Mouse (Mus musculus) midbrain, embryonic 12.5 days (tissue): Measurements from ENCODE around the gene Frmd4a. TPM values are rescaled to one million over a fixed set of nuclear protein-coding genes. Genes with fewer than 3 reads are reported as not detected.

Experiments used
- ATAC-seq: fragments of 200-750 bp; cut with Nextera tagmentation; 2 replicates; pipeline ENCODE4 v1.8.0; 2017; ENCODE audit warnings: low read depth, moderate TSS enrichment, moderate library complexity; ENCODE audit not compliant: low FRiP score
- H3K27ac ChIP-seq: fragments of 300-500 bp; sonication (generic); replicated peaks from 2 replicates; pipeline ENCODE4 v1.5.1; 2016; ENCODE audit warnings: mild to moderate bottlenecking
- H3K27me3 ChIP-seq: fragments of 300-500 bp; sonication (generic); 2 replicates; pipeline ENCODE4 v1.6.1; 2016; ENCODE audit warnings: mild to moderate bottlenecking
- H3K36me3 ChIP-seq: fragments of 300-500 bp; sonication (generic); 2 replicates; pipeline ENCODE4 v1.6.1; 2016
- H3K4me1 ChIP-seq: fragments of 300-500 bp; sonication (generic); 2 replicates; pipeline ENCODE4 v1.6.1; 2016
- H3K4me2 ChIP-seq: fragments of 300-500 bp; sonication (generic); replicated peaks from 2 replicates; pipeline ENCODE4 v1.6.1; 2016; ENCODE audit warnings: mild to moderate bottlenecking, moderate library complexity
- H3K4me3 ChIP-seq: fragments of 300-500 bp; sonication (generic); 2 replicates; pipeline ENCODE4 v1.5.1; 2016; ENCODE audit warnings: mild to moderate bottlenecking
- H3K9ac ChIP-seq: fragments of 300-500 bp; sonication (generic); replicated peaks from 2 replicates; pipeline ENCODE4 v1.6.1; 2016; ENCODE audit warnings: mild to moderate bottlenecking, moderate library complexity
- H3K9me3 ChIP-seq: fragments of 300-500 bp; sonication (generic); 2 replicates; pipeline ENCODE4 v1.6.1; 2016; ENCODE audit warnings: mild to moderate bottlenecking
- WGBS: fragments of 180-500 bp; shearing (Covaris S2); methylation state at CpG from one replicate; pipeline ENCODE4 v1.1.7; 2016; 5-methylcytosine and 5-hydroxymethylcytosine counted together
- polyA plus RNA-seq: library from polyadenylated mRNA; unstranded; fragments of >200 nt; fragmentation: Nextera tagmentation; extraction: Ambion mirVana; gene quantifications from 2 replicates; pipeline ENCODE4 v1.2.1, GENCODE M21; 2016

The Frmd4a gene
- polyA plus RNA-seq = 52.8 and 56.3 TPM in 2 replicates

- Histone ChIP-seq H3K27ac (peak within 1 kb of the TSS; percentile 69), H3K4me2 (peak within 1 kb of the TSS; percentile 43), H3K9ac (no peak within 1 kb of the TSS; the same call in 1 of the 2 replicates), H3K4me3 (peak within 1 kb of the TSS; percentile 15; the same call in 1 of the 2 replicates), H3K36me3 (no peaks in the 10 kb centered on the region), H3K27me3 (no peaks in the 10 kb centered on the region), H3K9me3 (no peaks in the 10 kb centered on the region), H3K4me1 (peaks cover 19% of the 10 kb centered on the region; the same call in 1 of the 2 replicates)
- 0 out of 2 replicates have a peak, but pooled peaks have one; percentile 3 for ATAC-seq
- 57% methylated on average over 8 of the region's 8 CpGs for WGBS
Observed at GRCm38 (mm10) chr2:4017528-4018288, at the start of gene Frmd4a. TSS of gene Frmd4a (plus strand) at chr2:4017717.

- WGBS = 84% methylated on average over 7 of the region's 7 CpGs
- Histone ChIP-seq H3K4me2 (no peak overlapping the region), H3K4me1 (no peaks in the 10 kb centered on the region), H3K4me3 (no peak overlapping the region), H3K27me3 (no peaks in the 10 kb centered on the region), H3K9me3 (no peaks in the 10 kb centered on the region), H3K9ac (no peak overlapping the region), H3K27ac (no peak overlapping the region), H3K36me3 (no peaks in the 10 kb centered on the region)
- no peak for ATAC-seq
Observed at GRCm38 (mm10) chr2:3988876-3989275, 28.6 kb upstream of the Frmd4a start.

- H3K4me3 ChIP-seq = no peak overlapping the region
- H3K36me3 ChIP-seq = no peaks in the 10 kb centered on the region
- 66% methylated on average over 1 of the region's 1 CpGs for whole genome bisulfite sequencing
- ATAC-seq = no peak
- H3K4me2 ChIP-seq = no peak overlapping the region
- H3K27me3 ChIP-seq = no peaks in the 10 kb centered on the region
- H3K9me3 ChIP-seq = no peaks in the 10 kb centered on the region
- no peak overlapping the region for H3K27ac ChIP-seq
- H3K9ac ChIP-seq = no peak overlapping the region
- H3K4me1 ChIP-seq = no peaks in the 10 kb centered on the region
Observed at GRCm38 (mm10) chr2:3990431-3990830, 27.1 kb upstream of the Frmd4a start.

GRCm38 (mm10) chr2:4018431-4018876, 937 bp downstream of the Frmd4a start:
- Histone ChIP-seq H3K9ac (no peak overlapping the region; the same call in 1 of the 2 replicates), H3K4me3 (peak overlapping the region; percentile 15; the same call in 1 of the 2 replicates), H3K36me3 (no peaks in the 10 kb centered on the region), H3K27me3 (no peaks in the 10 kb centered on the region), H3K4me1 (peaks cover 19% of the 10 kb centered on the region; the same call in 1 of the 2 replicates), H3K27ac (peak overlapping the region; percentile 69), H3K4me2 (peak overlapping the region; percentile 43), H3K9me3 (no peaks in the 10 kb centered on the region)
- peak; percentile 94 for ATAC-seq
- WGBS = 24% methylated on average over 11 of the region's 11 CpGs

GRCm38 (mm10) chr2:4018909-4019308, 1.4 kb downstream of the Frmd4a start:
- 40% methylated on average over 4 of the region's 4 CpGs for WGBS
- H3K27me3 ChIP-seq = no peaks in the 10 kb centered on the region
- peak overlapping the region; percentile 69 for H3K27ac ChIP-seq
- peaks cover 19% of the 10 kb centered on the region; the same call in 1 of the 2 replicates for H3K4me1 ChIP-seq
- H3K4me3 ChIP-seq = no peak overlapping the region
- H3K9ac ChIP-seq = no peak overlapping the region
- no peaks in the 10 kb centered on the region for H3K36me3 ChIP-seq
- peak overlapping the region; percentile 43 for H3K4me2 ChIP-seq
- ATAC-seq = peak; percentile 70; the same call in 1 of the 2 replicates
- H3K9me3 ChIP-seq = no peaks in the 10 kb centered on the region

GRCm38 (mm10) chr2:4024927-4025326, 7.4 kb downstream of the Frmd4a start:
- 83% methylated on average over 7 of the region's 7 CpGs for WGBS
- Histone ChIP-seq H3K27ac (no peak overlapping the region), H3K4me2 (no peak overlapping the region), H3K36me3 (no peaks in the 10 kb centered on the region), H3K9me3 (no peaks in the 10 kb centered on the region), H3K9ac (no peak overlapping the region), H3K27me3 (no peaks in the 10 kb centered on the region), H3K4me3 (no peak overlapping the region), H3K4me1 (no peaks in the 10 kb centered on the region)
- ATAC-seq = no peak

GRCm38 (mm10) chr2:4029031-4029747, 11.7 kb downstream of the Frmd4a start:
- Histone ChIP-seq H3K27ac (no peak overlapping the region), H3K4me3 (no peak overlapping the region)
- 84% methylated on average over 4 of the region's 4 CpGs for WGBS

GRCm38 (mm10) chr2:4036153-4036589, 18.7 kb downstream of the Frmd4a start:
- no peak overlapping the region for H3K4me2 ChIP-seq
- H3K9me3 ChIP-seq = no peaks in the 10 kb centered on the region
- H3K27ac ChIP-seq = no peak overlapping the region
- H3K36me3 ChIP-seq = no peaks in the 10 kb centered on the region
- no peak overlapping the region for H3K9ac ChIP-seq
- no peaks in the 10 kb centered on the region for H3K4me1 ChIP-seq
- H3K27me3 ChIP-seq = no peaks in the 10 kb centered on the region
- H3K4me3 ChIP-seq = no peak overlapping the region
- 88% methylated on average over 4 of the region's 4 CpGs for WGBS
- ATAC-seq = no peak

More at GRCm38 (mm10) chr2:4029031-4029747, 11.7 kb downstream of the Frmd4a start:
- ATAC-seq = no peak
- no peaks in the 10 kb centered on the region for H3K36me3 ChIP-seq
- H3K27me3 ChIP-seq = no peaks in the 10 kb centered on the region
- no peaks in the 10 kb centered on the region for H3K9me3 ChIP-seq
- no peaks in the 10 kb centered on the region for H3K4me1 ChIP-seq
- H3K9ac ChIP-seq = no peak overlapping the region
- no peak overlapping the region for H3K4me2 ChIP-seq

GRCm38 (mm10) chr2:4036651-4037117, 19.2 kb downstream of the Frmd4a start:
- no peak for ATAC-seq
- WGBS = 91% methylated on average over 8 of the region's 8 CpGs
- Histone ChIP-seq H3K9me3 (no peaks in the 10 kb centered on the region), H3K27me3 (no peaks in the 10 kb centered on the region), H3K36me3 (no peaks in the 10 kb centered on the region), H3K4me2 (no peak overlapping the region), H3K4me3 (no peak overlapping the region), H3K27ac (no peak overlapping the region), H3K9ac (no peak overlapping the region), H3K4me1 (peaks cover 4% of the 10 kb centered on the region)

- no peak overlapping the region for H3K4me3 ChIP-seq
- H3K27ac ChIP-seq = peak overlapping the region; percentile 46; the same call in 1 of the 2 replicates
- peak; percentile 96 for ATAC-seq
- peaks cover 3% of the 10 kb centered on the region; the same call in 1 of the 2 replicates for H3K27me3 ChIP-seq
- no peak overlapping the region for H3K9ac ChIP-seq
- peaks cover 15% of the 10 kb centered on the region for H3K4me1 ChIP-seq
- no peaks in the 10 kb centered on the region for H3K9me3 ChIP-seq
- WGBS = 7% methylated on average over 3 of the region's 3 CpGs
- H3K4me2 ChIP-seq = no peak overlapping the region
- H3K36me3 ChIP-seq = no peaks in the 10 kb centered on the region
Observed at GRCm38 (mm10) chr2:4042009-4042408, 24.5 kb downstream of the Frmd4a start.

GRCm38 (mm10) chr2:4055481-4055880, 38.0 kb downstream of the Frmd4a start:
- Histone ChIP-seq H3K27ac (no peak overlapping the region), H3K4me2 (no peak overlapping the region), H3K27me3 (no peaks in the 10 kb centered on the region), H3K9me3 (no peaks in the 10 kb centered on the region), H3K36me3 (no peaks in the 10 kb centered on the region), H3K9ac (no peak overlapping the region), H3K4me1 (0 out of 2 replicates have a peak, but pooled peaks cover under 1% of the 10 kb centered on the region), H3K4me3 (no peak overlapping the region)
- ATAC-seq = no peak
- 81% methylated on average over 2 of the region's 2 CpGs for WGBS

- no peak overlapping the region for H3K4me2 ChIP-seq
- no peak overlapping the region for H3K4me3 ChIP-seq
- ATAC-seq = no peak
- no peak overlapping the region for H3K27ac ChIP-seq
- no peaks in the 10 kb centered on the region for H3K27me3 ChIP-seq
- WGBS = 56% methylated on average over 2 of the region's 2 CpGs
- no peaks in the 10 kb centered on the region for H3K36me3 ChIP-seq
- no peaks in the 10 kb centered on the region for H3K9me3 ChIP-seq
- H3K9ac ChIP-seq = no peak overlapping the region
- H3K4me1 ChIP-seq = 0 out of 2 replicates have a peak, but pooled peaks cover 3% of the 10 kb centered on the region
Observed at GRCm38 (mm10) chr2:4060675-4061074, 43.2 kb downstream of the Frmd4a start.
